Mouse (Mus musculus): ENCODE measurements at regions not wholly inside any gene's neighbourhood (a gene's known extent, or its start where the extent isn't known, plus 50 kb on each side); places are given as distances from the start of the nearest gene placed in this dataset.

- DNase-seq (ENCODE audit: low spot score), result no peak
Observed at GRCm38 (mm10) chr3:52702962-52703361, 314.1 kb downstream of the Cog6 start.

GRCm38 (mm10) chr3:52701601-52702000 lies 315.4 kb downstream of the Cog6 start:
- no peak for DNase-seq (ENCODE audit: low spot score)

DNA sequence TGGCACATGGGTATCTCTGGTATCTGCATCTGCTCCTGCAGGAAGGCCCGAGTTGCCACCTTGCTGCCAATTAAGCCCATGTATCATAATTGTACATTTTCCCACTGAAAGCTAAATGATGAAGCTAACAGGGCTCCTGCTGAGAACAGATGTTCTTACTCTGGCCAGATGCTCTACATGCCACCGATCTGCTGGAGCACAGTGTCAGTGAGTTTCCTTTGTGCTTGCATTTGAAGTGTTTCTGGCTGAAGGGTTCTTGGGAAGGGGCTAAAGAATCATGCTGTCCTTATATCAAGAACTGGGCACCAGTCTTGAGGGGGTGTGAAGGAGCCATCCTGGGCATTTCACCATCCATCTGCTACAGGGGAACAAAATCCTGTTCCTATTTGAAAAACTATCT lies 323.2 kb downstream of the Cog6 start:
- no peak for DNase-seq (ENCODE audit: low spot score)

GRCm38 (mm10) chr3:52685434-52686181 lies 331.4 kb downstream of the Cog6 start:
- no peak for DNase-seq (ENCODE audit: low spot score)

- no peak for DNase-seq (ENCODE audit: low spot score)
Observed at GRCm38 (mm10) chr3:52680824-52681388, 336.1 kb downstream of the Cog6 start.

DNA sequence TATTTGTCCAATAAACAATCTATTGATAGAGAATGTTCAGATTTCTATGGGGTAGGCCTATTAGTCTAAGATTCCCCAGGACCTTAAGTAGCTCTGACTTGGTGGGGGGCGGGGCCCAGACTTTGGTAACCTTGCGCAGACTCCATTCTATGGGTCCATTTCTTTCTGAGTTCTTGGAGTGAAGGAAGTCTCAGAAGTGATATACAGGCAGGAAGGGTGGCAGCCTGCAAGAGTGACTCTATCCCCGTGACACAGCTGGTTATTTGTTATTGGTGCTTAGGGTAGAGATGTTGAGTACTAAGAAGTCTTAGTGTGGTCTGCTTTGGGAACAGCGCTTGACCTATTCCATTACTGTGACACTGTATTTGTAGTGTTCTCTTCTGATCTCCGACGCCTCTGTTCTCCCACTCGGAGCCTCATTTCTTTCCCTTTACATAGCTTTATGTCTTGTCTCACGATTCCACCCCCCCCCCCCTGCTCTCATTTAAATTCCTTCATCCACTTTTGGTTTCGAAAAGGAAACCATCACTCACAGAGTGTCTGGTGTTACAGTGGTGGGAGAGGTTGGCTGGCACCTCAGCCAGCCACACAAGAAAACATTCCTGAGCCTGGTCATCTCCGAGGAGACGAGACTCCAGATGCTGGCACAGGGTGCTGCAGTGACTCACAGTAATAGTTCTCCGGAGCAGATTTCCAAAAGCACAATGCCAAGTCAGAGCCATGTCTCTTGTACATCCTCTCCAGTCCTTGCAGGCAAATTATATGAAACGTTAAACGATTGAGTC lies 340.0 kb downstream of the Cog6 start:
- DNase-seq (ENCODE audit: low spot score), result no peak

GRCm38 (mm10) chr3:52670628-52671028 lies 346.4 kb downstream of the Cog6 start:
- no peak for DNase-seq (ENCODE audit: low spot score)

- no peak for DNase-seq (ENCODE audit: low spot score)
Observed at GRCm38 (mm10) chr3:52663161-52663602, 353.9 kb downstream of the Cog6 start.

GRCm38 (mm10) chr3:52662164-52662908 lies 354.7 kb downstream of the Cog6 start:
- no peak for DNase-seq (ENCODE audit: low spot score)

DNA sequence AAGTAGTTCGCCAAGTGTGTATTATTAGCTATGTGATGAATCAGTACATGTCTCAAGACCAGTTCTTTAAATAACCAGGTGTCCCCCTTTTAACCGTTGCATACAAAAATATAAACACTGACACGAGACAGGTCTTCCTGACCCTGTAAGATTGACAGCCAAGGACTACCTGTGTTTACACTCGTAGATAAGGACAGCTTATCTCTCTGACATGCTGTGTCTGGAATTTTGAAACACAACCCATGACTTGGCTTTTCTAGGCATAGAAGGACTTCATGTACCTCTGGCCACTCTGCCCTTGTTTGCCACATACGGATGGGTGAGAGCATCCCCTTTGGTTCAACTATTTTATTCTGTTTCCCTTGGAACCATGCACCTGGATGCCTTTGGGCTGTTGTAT lies 364.0 kb downstream of the Cog6 start:
- DNase-seq (ENCODE audit: low spot score), result no peak

DNA sequence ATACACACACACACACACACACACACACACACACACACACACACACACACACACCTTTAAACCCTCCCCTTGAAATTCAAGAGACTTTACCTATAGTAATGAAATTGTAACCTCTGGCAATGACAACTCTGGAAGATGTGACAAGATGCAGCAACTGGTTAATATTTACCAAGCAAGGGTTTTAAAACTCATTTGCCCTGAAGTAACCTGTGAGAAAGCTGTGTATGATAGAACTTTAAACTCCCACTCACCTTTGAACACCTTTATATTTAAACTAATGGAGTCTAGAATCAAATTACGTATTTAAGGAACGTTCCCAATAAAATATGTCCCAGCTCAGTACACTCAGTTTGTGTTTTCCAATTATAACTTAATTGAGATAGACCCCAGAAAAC lies 364.6 kb downstream of the Cog6 start:
- no peak for DNase-seq (ENCODE audit: low spot score)

DNA sequence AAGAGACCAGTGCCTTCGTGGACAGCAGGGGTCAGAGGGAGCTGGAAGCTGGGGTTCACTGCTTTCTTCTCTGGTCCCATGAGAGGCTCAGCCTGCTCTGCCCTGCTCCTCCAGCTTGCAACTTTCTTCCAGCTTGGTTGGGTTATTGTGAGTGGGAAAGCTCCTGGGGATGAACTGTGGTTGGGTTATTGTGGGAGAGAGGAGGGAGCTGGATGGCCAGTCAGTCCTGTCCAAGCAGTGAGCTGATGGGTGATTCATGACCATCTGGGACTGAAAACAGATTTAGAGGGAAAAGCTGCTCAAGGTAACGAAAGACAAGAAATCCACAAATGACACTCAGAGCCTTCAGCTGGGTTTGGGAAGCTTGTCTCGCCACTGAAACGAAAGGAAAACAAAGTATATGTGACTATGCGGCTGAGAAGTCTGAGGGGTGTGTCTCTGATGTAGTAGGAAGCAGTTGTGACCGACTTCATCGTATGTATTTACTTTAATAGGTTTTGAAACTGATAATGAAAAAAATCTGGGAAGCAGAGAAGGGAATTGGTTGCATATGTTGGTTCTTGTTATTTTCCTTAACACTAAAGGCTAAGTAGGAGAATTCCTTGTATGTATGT lies 365.1 kb downstream of the Cog6 start:
- no peak for DNase-seq (ENCODE audit: low spot score)

DNA sequence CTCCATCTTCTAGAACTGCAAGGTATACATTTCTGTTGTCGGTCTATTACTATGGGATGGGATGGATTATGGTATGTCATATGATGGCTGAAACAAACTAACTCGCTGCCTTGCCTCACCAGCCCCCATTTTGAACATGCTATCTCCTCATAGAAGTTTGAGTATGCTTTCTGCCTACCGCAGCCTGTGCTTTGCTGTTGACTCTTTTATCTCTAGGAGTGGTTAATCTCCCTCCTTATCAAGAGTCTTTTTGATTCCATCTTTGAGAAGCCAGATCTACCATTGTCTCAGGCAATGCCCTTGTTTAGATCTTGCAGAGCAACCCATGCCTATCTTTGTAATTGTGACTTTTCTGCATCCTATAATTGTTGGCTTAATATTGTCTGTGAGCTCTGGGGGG lies 367.0 kb downstream of the Cog6 start:
- DNase-seq (ENCODE audit: low spot score), result no peak

- DNase-seq (ENCODE audit: low spot score), result no peak
Observed at GRCm38 (mm10) chr3:52648836-52649500, 368.1 kb downstream of the Cog6 start.

DNA sequence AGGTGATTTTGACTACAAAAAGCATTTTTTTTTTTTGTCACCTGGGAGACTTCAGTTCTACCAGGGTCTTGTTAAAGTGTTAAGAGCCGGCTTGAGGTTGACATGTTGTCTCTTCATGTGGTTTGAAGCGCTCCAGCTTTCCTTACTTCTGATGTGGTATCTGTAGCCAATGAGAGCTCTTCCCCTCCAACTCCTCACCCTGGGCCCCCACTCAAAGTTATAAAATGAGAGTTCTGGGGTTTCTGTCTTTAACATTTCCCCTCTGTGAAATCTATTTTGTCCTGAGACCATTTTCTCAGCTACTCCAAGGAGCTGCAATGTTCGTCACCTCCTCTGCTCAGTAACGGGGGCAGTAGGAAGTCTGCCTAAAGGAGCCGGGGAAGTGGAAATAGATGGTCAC lies 369.1 kb downstream of the Cog6 start:
- no peak for DNase-seq (ENCODE audit: low spot score)

- DNase-seq (ENCODE audit: low spot score), result no peak
Observed at GRCm38 (mm10) chr3:52647161-52647692, 369.8 kb downstream of the Cog6 start.

DNA sequence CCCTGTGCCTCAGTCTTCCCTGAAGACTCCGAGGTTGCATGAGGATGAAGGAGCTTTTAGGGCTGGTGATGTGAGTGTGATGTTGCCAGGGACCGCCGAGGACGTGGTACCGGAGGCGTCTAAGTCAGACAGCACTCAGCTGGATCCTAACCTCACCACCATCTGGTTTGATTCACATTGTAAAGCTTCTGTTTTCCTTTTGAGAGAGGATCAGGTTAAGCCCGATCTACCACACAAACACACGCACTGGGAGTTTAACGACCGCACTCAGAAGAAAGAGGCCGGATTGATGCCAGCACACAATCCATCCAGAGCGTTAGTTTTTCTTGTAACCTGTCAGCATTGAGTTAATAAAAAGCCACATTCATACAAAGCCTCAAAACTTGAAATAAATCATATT lies 371.9 kb downstream of the Cog6 start:
- no peak for DNase-seq (ENCODE audit: low spot score)

GRCm38 (mm10) chr3:52644178-52645128 lies 372.6 kb downstream of the Cog6 start:
- no peak for DNase-seq (ENCODE audit: low spot score)

DNA sequence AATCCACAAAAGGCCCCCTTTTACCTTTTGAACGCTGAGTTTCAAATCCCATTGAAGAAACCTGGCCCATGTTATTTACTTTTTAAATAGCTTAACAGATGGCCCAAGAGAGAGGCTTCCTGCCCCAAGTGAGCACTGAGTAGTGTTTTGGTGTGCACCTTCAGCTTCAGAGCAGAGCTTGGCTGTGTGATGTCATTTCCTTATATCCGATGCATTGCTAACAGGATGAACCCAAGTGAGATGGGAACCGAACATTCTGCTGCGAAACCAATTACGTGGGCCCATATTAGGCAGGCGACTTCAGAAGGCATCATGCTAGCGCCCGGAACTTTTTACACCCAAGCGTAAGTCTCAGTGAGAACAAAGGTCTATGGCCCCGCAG lies 373.2 kb downstream of the Cog6 start:
- DNase-seq (ENCODE audit: low spot score), result no peak

DNA sequence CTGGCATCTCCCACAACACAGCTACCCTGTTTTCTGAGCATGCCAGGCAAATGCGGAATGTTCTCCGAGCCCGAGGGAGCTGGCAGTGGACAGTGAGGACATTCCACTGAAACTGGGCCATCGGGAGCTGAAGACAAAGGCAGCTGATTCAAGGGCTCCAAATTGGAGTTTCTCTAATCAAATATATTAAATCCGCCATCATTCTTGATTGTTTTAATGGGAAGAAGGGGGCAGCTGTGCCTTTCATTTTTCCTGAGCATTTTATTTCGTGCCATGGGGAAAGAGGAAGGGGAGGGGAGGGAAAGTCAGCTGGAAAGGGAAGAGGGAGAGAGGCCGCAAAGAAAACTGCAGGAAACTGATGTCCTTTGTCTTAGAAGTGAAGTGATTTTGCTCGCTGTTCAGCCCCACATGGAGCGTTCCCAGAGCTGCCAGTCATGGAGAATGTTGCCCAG lies 373.9 kb downstream of the Cog6 start:
- no peak for DNase-seq (ENCODE audit: low spot score)
